Mouse (Mus musculus) limb, embryonic 11.5 days (tissue): ENCODE measurements around the gene Colq. TPM values are rescaled to one million over a fixed set of nuclear protein-coding genes. Genes with fewer than 3 reads are reported as not detected.
"Not testable (repeated sequence)": the region's sequence is repeated elsewhere in the genome, so short reads cannot be mapped to it uniquely, and the experiment has no call there.

Experiments used
- ATAC-seq: fragments of 200-750 bp; cut with Nextera tagmentation; 2 replicates; pipeline ENCODE4 v1.8.0; 2017; ENCODE audit warnings: low read depth; ENCODE audit not compliant: insufficient number of reproducible peaks, low FRiP score, low TSS enrichment
- DNase-seq: peaks from one replicate; pipeline ENCODE4 v3.0.0-alpha.2; 2015; ENCODE audit warnings: low spot score
- H3K27ac ChIP-seq: fragments of 300-500 bp; sonication (generic); replicated peaks from 2 replicates; pipeline ENCODE4 v1.5.1; 2014; ENCODE audit warnings: low read depth, mild to moderate bottlenecking, low read length
- H3K27me3 ChIP-seq: fragments of 300-500 bp; sonication (generic); 2 replicates; pipeline ENCODE4 v1.6.1; 2014; ENCODE audit warnings: mild to moderate bottlenecking, low read length, mixed read lengths; ENCODE audit not compliant: control insufficient read depth, insufficient read depth
- H3K36me3 ChIP-seq: fragments of 300-500 bp; sonication (generic); 2 replicates; pipeline ENCODE4 v1.6.1; 2014; ENCODE audit warnings: mild to moderate bottlenecking, low read length, moderate library complexity, mixed read lengths; ENCODE audit not compliant: control insufficient read depth, insufficient read depth
- H3K4me1 ChIP-seq: fragments of 300-500 bp; sonication (generic); 2 replicates; pipeline ENCODE4 v1.6.1; 2014; ENCODE audit warnings: low read length, mixed read lengths; ENCODE audit not compliant: control insufficient read depth, insufficient read depth
- H3K4me2 ChIP-seq: fragments of 300-500 bp; sonication (generic); 2 replicates; pipeline ENCODE4 v1.6.1; 2014; ENCODE audit warnings: low read depth, mild to moderate bottlenecking, moderate library complexity; ENCODE audit not compliant: severe bottlenecking
- H3K4me3 ChIP-seq: fragments of 300-500 bp; sonication (generic); 2 replicates; pipeline ENCODE4 v1.5.1; 2014; ENCODE audit warnings: low read depth, low read length
- H3K9ac ChIP-seq: fragments of 300-500 bp; sonication (generic); 2 replicates; pipeline ENCODE4 v1.6.1; 2014; ENCODE audit warnings: mild to moderate bottlenecking, low read length
- H3K9me3 ChIP-seq: fragments of 300-500 bp; sonication (generic); 2 replicates; pipeline ENCODE4 v1.6.1; 2016; ENCODE audit warnings: low read length; ENCODE audit not compliant: control insufficient read depth
- WGBS: fragments of 180-500 bp; shearing (Covaris S2); extraction: QIAGEN DNeasy Blood & Tissue Kit; methylation state at CpG from one replicate; pipeline ENCODE4 v1.1.7; 2014; 5-methylcytosine and 5-hydroxymethylcytosine counted together
- polyA plus RNA-seq: library from polyadenylated mRNA; unstranded; fragments of >200 nt; fragmentation: Nextera tagmentation; extraction: Ambion mirVana; gene quantifications from 2 replicates; pipeline ENCODE4 v1.2.1, GENCODE M21; 2014

Colq gene
- polyA plus RNA-seq, 1 experiment from 2014 or later, result 0.51 TPM

DNA sequence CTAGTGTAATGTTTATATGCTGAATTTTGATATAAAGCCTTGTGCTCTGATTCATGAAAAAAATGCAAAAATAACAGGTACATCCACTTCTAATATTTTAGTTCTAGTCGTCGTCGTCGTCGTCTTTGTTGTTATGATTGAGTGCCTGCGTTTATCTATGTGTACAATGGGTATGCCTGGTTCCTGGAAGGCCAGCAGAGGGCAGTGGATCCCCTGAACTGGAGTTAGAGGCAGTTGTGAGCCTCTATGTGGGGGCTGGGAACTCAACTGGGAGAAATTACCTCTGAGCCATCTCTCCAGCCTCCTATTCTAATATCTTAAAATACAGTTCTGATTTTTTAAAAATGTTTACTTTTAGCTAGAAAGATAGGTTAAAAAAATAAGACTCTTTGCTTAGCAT lies 14.4 kb upstream of the Colq start:
- 58% methylated on average over 6 of the region's 6 CpGs for WGBS
- H3K4me1 ChIP-seq, result no peaks in the 10 kb centered on the region
- H3K27ac ChIP-seq, result no peak overlapping the region
- H3K4me2 ChIP-seq, result no peak overlapping the region
- H3K9me3 ChIP-seq, result no peaks in the 10 kb centered on the region
- no peak for DNase-seq
- no peak overlapping the region for H3K4me3 ChIP-seq
- no peak overlapping the region for H3K9ac ChIP-seq
- H3K27me3 ChIP-seq, result no peaks in the 10 kb centered on the region
- no peaks in the 10 kb centered on the region for H3K36me3 ChIP-seq
- ATAC-seq, result no peak

DNA sequence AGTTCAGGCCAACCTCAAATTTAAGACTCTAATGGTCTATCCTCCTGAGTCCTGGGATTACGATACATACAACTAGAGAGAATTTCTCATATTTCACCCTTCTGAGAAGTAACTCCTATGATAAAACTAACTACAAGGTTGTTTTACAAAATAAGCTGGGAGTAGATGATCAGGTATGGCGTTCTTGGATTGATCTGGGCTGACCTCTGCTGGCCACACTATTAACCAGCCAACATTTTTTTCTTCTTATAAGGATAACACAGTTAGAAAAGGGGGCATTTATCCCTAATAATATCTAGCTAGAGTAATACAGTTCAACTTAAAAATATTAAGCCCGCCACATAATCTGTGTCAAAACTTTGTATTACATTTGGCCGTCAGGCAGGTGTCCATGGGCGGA lies 13.8 kb upstream of the Colq start:
- Histone ChIP-seq H3K27me3 (no peaks in the 10 kb centered on the region), H3K4me2 (no peak overlapping the region), H3K36me3 (no peaks in the 10 kb centered on the region), H3K4me3 (no peak overlapping the region), H3K27ac (no peak overlapping the region), H3K9me3 (no peaks in the 10 kb centered on the region), H3K9ac (no peak overlapping the region), H3K4me1 (0 out of 2 replicates have a peak, but pooled peaks cover 3% of the 10 kb centered on the region)
- ATAC-seq (no peak), DNase-seq (no peak)
- WGBS, result 80% methylated on average over 5 of the region's 5 CpGs

DNA sequence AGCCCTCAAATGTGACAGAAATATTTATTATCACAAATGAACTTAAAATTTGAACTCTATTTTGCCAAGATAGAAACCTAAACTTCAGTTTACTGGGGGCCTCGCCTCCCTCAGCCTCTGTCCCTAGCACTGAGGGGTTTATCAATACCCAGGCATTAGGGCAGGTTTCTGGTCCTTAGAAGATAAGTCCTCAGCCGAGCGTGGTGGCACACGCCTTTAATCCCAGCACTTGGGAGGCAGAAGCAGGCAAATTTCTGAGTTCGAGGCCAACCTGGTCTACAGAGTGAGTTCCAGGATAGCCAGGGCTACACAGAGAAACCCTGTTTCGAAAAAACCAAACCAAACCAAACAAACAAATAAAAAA lies 11.5 kb upstream of the Colq start:
- H3K9ac ChIP-seq, H3K9me3 ChIP-seq, H3K36me3 ChIP-seq, H3K27me3 ChIP-seq, H3K4me1 ChIP-seq, DNase-seq, H3K4me2 ChIP-seq, H3K4me3 ChIP-seq, ATAC-seq, H3K27ac ChIP-seq: not testable (repeated sequence)
- 85% methylated on average over 6 of the region's 6 CpGs for WGBS

DNA sequence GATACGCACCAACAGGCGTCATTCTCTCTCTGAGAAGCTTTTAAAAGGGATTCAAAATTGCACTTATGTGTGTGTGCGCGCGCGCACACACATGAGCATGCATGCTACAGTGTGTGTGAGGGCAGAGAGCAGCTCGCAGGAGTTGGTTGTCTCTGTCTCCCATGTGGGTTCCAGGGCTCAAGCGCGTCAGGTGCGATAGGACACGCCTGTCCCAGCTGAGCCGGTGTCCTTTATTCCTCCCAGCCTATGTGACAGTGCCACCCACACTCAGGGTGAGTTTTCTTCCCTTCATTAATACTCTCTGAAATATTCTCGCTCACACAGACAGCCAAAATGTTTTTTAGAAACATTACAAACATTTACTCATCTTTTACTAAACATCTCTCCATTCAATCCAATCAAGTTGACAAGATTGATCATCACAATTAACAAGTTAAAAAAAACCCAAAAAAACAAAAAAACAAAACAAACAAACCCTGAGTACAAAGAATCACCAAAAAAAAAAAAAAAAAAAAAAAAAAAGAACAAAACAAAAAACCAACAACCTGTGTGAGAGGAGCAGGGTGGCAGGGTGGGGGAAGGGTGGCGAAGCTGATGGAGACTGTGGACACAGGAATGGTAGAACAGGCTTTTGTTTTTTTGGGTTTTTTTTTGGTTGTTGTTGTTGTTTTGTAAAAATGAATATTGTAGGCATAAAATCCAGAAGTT lies 10.9 kb upstream of the Colq start:
- DNase-seq, result no peak
- Histone ChIP-seq H3K4me1 (0 out of 2 replicates have a peak, but pooled peaks cover 3% of the 10 kb centered on the region), H3K4me3 (no peak overlapping the region), H3K9me3 (no peaks in the 10 kb centered on the region), H3K27ac (no peak overlapping the region), H3K27me3 (no peaks in the 10 kb centered on the region), H3K9ac (no peak overlapping the region), H3K36me3 (no peaks in the 10 kb centered on the region), H3K4me2 (no peak overlapping the region)
- 91% methylated on average over 14 of the region's 14 CpGs for WGBS
- no peak for ATAC-seq

DNA sequence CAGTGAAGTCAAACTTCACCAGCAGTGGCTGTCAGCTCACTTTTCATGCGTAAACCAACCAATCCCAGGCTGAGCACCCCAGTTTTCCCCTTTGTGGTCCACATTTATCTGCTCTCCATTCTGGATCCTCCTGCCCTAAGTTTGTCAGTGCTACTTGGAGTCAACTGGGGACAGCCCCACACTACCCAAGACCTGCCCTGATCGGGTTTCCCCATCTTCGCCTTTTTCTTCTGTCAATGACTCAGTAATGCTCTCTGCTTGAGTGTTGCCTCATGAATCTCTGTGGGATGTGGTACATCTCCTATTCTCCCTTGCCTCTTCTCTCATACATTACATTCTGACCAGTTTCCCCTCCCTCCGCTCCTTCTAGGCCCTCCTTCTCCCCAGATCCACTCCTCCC lies 6.3 kb upstream of the Colq start:
- H3K4me1 ChIP-seq, result 0 out of 2 replicates have a peak, but pooled peaks cover 3% of the 10 kb centered on the region
- no peak overlapping the region for H3K4me2 ChIP-seq
- DNase-seq (no peak), ATAC-seq (no peak)
- no peaks in the 10 kb centered on the region for H3K9me3 ChIP-seq
- no peak overlapping the region for H3K27ac ChIP-seq
- H3K4me3 ChIP-seq, result no peak overlapping the region
- H3K36me3 ChIP-seq, result no peaks in the 10 kb centered on the region
- H3K9ac ChIP-seq, result no peak overlapping the region
- WGBS, result 92% methylated on average over 4 of the region's 4 CpGs
- no peaks in the 10 kb centered on the region for H3K27me3 ChIP-seq

DNA sequence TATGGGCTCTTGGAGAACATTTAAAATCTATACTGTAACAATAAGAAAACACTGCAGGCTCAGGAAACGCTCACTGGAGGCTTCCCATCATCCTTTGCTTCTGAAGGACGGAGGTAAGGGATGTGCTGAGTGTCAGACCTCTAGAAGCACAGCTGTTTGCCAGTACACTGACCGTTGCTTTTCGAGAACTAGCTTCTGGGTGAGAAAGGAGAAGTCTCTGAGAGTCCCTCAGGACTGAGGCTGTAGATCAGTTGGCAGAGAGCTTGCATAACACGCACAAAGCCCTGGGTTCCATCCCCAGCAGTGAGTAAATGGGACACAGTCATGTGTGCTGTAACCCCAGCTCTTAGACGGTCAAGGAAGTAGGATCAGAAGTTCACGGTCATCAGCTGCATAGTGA lies 5.3 kb upstream of the Colq start:
- Histone ChIP-seq H3K27me3 (no peaks in the 10 kb centered on the region), H3K9me3 (no peaks in the 10 kb centered on the region), H3K4me3 (no peak overlapping the region), H3K27ac (no peak overlapping the region), H3K9ac (no peak overlapping the region), H3K4me2 (no peak overlapping the region), H3K36me3 (no peaks in the 10 kb centered on the region), H3K4me1 (0 out of 2 replicates have a peak, but pooled peaks cover 3% of the 10 kb centered on the region)
- 88% methylated on average over 7 of the region's 7 CpGs for WGBS
- no peak for ATAC-seq
- DNase-seq, result no peak

DNA sequence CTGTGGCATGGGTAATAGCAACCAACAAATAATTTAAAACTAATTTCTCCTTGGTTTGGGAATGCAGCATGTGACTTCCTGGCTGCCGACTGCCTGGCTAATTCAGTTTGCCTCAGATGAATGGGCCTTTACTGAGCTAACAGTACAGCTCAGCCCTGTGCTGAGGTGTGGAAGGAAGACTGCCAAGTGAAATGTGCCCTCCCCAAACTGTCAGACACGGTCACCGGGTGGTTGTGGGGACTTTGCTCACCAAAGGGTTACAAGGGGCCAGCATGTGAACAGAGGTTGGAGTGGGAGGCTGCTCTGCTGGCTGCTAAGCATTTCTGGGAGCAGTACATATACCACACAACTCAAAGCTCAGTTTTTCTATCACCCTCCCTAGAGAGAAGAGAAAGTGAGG lies 3.5 kb upstream of the Colq start:
- H3K27me3 ChIP-seq, result no peaks in the 10 kb centered on the region
- H3K27ac ChIP-seq, result no peak overlapping the region
- DNase-seq, result no peak
- no peak overlapping the region for H3K9ac ChIP-seq
- no peaks in the 10 kb centered on the region for H3K4me1 ChIP-seq
- no peaks in the 10 kb centered on the region; the same call in 1 of the 2 replicates for H3K9me3 ChIP-seq
- H3K4me3 ChIP-seq, result no peak overlapping the region
- H3K36me3 ChIP-seq, result no peaks in the 10 kb centered on the region
- WGBS, result 64% methylated on average over 3 of the region's 3 CpGs
- no peak overlapping the region for H3K4me2 ChIP-seq
- no peak for ATAC-seq

DNA sequence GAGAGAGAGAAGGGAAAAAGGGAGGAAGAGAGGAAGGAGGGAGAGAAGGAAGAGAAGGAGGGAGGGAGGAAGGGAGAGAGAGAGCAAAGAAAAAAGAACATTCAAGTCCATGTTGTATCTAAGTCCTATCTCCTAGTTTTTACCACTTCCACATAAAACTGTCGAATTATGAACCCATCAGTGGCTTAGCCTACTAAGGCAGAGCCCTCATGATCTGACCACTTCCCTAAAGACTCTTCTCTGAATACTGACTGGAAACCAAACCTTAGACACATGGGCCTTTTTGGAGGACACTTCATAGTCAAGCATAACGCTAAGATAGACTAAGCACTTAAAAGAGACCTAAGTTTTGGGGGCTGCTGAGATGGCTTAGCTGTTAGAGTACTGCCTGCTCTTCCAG lies 1.9 kb upstream of the Colq start:
- ATAC-seq, result no peak
- 80% methylated on average over 2 of the region's 2 CpGs for WGBS

DNA sequence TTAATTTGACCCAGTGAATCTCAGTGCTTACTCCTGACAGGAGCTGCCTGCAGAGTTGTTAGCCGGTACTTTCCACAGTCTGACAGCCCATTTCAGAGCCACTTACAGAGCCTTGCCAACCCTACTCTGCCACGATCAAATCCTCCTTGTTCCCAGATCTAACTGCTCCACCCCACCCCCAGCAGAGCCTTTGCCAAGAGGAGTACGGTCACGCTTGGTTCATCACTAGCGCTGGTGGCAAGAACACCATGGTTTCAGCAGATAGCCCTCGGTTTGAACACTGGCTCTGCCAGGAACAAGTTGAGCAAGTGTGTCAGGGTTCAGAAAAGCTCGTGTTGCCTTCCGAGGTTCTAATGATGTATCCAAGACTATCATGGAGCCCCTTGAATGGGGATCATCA lies 4.7 kb downstream of the Colq start:
- H3K27ac ChIP-seq, result no peak overlapping the region
- ATAC-seq, result no peak

More for the DNA sequence above, 1.9 kb upstream of the Colq start:
- H3K9me3 ChIP-seq, result no peaks in the 10 kb centered on the region; the same call in 1 of the 2 replicates
- no peak overlapping the region for H3K4me2 ChIP-seq
- DNase-seq, result no peak
- H3K4me3 ChIP-seq, result no peak overlapping the region
- no peak overlapping the region for H3K27ac ChIP-seq
- H3K27me3 ChIP-seq, result no peaks in the 10 kb centered on the region
- H3K36me3 ChIP-seq, result no peaks in the 10 kb centered on the region
- H3K9ac ChIP-seq, result no peak overlapping the region
- no peaks in the 10 kb centered on the region for H3K4me1 ChIP-seq

More for the DNA sequence above, 4.7 kb downstream of the Colq start:
- no peaks in the 10 kb centered on the region; the same call in 1 of the 2 replicates for H3K9me3 ChIP-seq
- no peaks in the 10 kb centered on the region for H3K4me1 ChIP-seq
- H3K36me3 ChIP-seq, result no peaks in the 10 kb centered on the region
- DNase-seq, result no peak
- no peaks in the 10 kb centered on the region for H3K27me3 ChIP-seq
- H3K4me2 ChIP-seq, result no peak overlapping the region
- no peak overlapping the region for H3K4me3 ChIP-seq
- H3K9ac ChIP-seq, result no peak overlapping the region
- 89% methylated on average over 8 of the region's 8 CpGs for WGBS
